Mouse (Mus musculus): ENCODE results near the gene Glrp1. TPM values are rescaled to one million over a fixed set of nuclear protein-coding genes. Genes with fewer than 3 reads are reported as not detected.

The Glrp1 gene
- polyA plus RNA-seq, 1 experiment from 2014 or later: 0.11 TPM

Other genes with a start within 250 kb of the Glrp1 start
- gene Hjurp, start 232.4 kb downstream of the Glrp1 start, polyA plus RNA-seq (2014; fragmentation: Nextera tagmentation; extraction: Ambion mirVana): 98.2 and 175 TPM in 2 replicates
- not detected in 2 replicates for gene Trpm8, start 232.4 kb downstream of the Glrp1 start, polyA plus RNA-seq (2014; fragmentation: Nextera tagmentation; extraction: Ambion mirVana)
- gene Spp2, start 103.1 kb downstream of the Glrp1 start, polyA plus RNA-seq (2014; fragmentation: Nextera tagmentation; extraction: Ambion mirVana): 3.4 and 8.6 TPM in 2 replicates
- gene Arl4c, start 192.2 kb upstream of the Glrp1 start, polyA plus RNA-seq (2014; fragmentation: Nextera tagmentation; extraction: Ambion mirVana): 13.7 and 14.7 TPM in 2 replicates

All from kidney, embryonic 14.5 days (tissue).